Mouse (Mus musculus) kidney, embryonic 15.5 days (tissue): ENCODE measurements around the gene Sfrp4. TPM values are rescaled to one million over a fixed set of nuclear protein-coding genes. Genes with fewer than 3 reads are reported as not detected.
"Not testable (repeated sequence)": the region's sequence is repeated elsewhere in the genome, so short reads cannot be mapped to it uniquely, and the experiment has no call there.

Experiments
- ATAC-seq: fragments of 200-750 bp; cut with Nextera tagmentation; replicated peaks from 2 replicates; pipeline ENCODE4 v1.8.0; 2017; ENCODE audit warnings: moderate TSS enrichment; ENCODE audit not compliant: low FRiP score
- H3K27ac ChIP-seq: fragments of 300-500 bp; sonication (generic); 2 replicates; pipeline ENCODE4 v1.5.1; 2015; ENCODE audit warnings: mild to moderate bottlenecking, inconsistent platforms
- H3K27me3 ChIP-seq: fragments of 300-500 bp; sonication (generic); 2 replicates; pipeline ENCODE4 v1.6.1; 2015; ENCODE audit warnings: inconsistent platforms
- H3K36me3 ChIP-seq: fragments of 300-500 bp; sonication (generic); 2 replicates; pipeline ENCODE4 v1.6.1; 2015; ENCODE audit warnings: inconsistent platforms
- H3K4me1 ChIP-seq: fragments of 300-500 bp; sonication (generic); 2 replicates; pipeline ENCODE4 v1.6.1; 2015; ENCODE audit warnings: inconsistent platforms
- H3K4me2 ChIP-seq: fragments of 300-500 bp; sonication (generic); 2 replicates; pipeline ENCODE4 v1.6.1; 2015; ENCODE audit warnings: moderate library complexity, mild to moderate bottlenecking, inconsistent platforms
- H3K4me3 ChIP-seq: fragments of 300-500 bp; sonication (generic); replicated peaks from 2 replicates; pipeline ENCODE4 v1.5.1; 2015; ENCODE audit warnings: mild to moderate bottlenecking, inconsistent platforms
- H3K9ac ChIP-seq: fragments of 300-500 bp; sonication (generic); 2 replicates; pipeline ENCODE4 v1.6.1; 2015; ENCODE audit warnings: mild to moderate bottlenecking, inconsistent platforms
- H3K9me3 ChIP-seq: fragments of 300-500 bp; sonication (generic); replicated peaks from 2 replicates; pipeline ENCODE4 v1.6.1; 2016; ENCODE audit warnings: inconsistent platforms
- WGBS: fragments of 180-500 bp; shearing (Covaris S2); methylation state at CpG from one replicate; pipeline ENCODE4 v1.1.7; 2015; ENCODE audit warnings: mixed read lengths; 5-methylcytosine and 5-hydroxymethylcytosine counted together
- polyA plus RNA-seq: library from polyadenylated mRNA; unstranded; fragments of >200 nt; fragmentation: Nextera tagmentation; extraction: Ambion mirVana; gene quantifications from 2 replicates; pipeline ENCODE4 v1.2.1, GENCODE M21; 2015

Sfrp4 gene
- 4.1 and 6.4 TPM in 2 replicates for polyA plus RNA-seq

- peak within 1 kb of the TSS; percentile 50 for H3K4me3 ChIP-seq
- ATAC-seq = peak; percentile 49; the same call in 1 of the 2 replicates
- H3K27me3 ChIP-seq = peaks cover 31% of the 10 kb centered on the region
- WGBS = 3% methylated on average over 25 of the region's 25 CpGs
- H3K4me1 ChIP-seq = peaks cover 13% of the 10 kb centered on the region
- peak within 1 kb of the TSS; percentile 39 for H3K9ac ChIP-seq
- H3K4me2 ChIP-seq = peak within 1 kb of the TSS; percentile 94
- no peaks in the 10 kb centered on the region for H3K9me3 ChIP-seq
- H3K36me3 ChIP-seq = no peaks in the 10 kb centered on the region
- H3K27ac ChIP-seq = no peak within 1 kb of the TSS
These were observed at the start of gene Sfrp4 for GRCm38 (mm10) chr13:19622573-19623227. TSS of gene Sfrp4 (plus strand) at chr13:19623104.

DNA sequence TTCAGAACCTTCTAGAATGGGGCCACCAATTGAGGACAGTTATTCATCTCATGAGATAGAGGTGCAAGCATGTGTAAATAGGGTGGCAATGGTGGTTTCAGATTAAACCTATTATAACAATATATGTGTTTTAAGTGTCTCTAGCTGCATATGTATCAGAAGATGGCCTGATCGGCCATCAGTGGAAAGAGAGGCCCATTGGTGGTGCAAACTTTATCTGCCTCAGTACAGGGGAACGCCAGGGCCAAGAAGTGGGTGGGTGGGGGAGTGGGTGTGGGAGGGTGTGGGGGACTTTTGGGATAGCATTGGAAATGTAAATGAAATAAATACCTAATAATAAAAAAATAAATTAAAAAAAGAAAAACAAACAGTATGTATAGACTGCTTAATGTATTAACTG lies 48.2 kb upstream of the Sfrp4 start:
- not testable (repeated sequence) for H3K36me3 ChIP-seq, H3K4me1 ChIP-seq, H3K9me3 ChIP-seq, H3K9ac ChIP-seq, H3K27ac ChIP-seq, H3K4me2 ChIP-seq, ATAC-seq, H3K4me3 ChIP-seq, H3K27me3 ChIP-seq
- 85% methylated on average over 2 of the region's 2 CpGs for WGBS

DNA sequence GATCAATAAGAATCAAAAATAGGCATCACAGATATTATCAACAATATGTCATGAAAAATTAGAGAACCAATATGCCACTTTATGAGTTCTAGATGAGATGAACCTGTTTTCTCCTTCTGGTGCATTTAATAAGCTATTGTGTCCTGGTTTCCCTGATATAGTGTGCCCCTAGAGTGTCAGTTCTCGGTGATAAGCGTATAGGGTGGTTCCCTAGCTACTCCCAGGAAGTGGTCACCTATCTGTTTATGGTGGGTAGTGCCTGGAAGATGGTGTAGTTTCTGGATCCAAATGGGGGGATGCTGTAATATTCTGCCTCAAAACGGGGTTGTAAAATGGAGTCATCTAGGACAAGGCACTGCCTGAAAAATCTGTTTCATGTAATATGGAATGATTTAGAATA lies 47.0 kb upstream of the Sfrp4 start:
- Histone ChIP-seq H3K4me3 (no peak overlapping the region), H3K4me1 (no peaks in the 10 kb centered on the region), H3K27ac (no peak overlapping the region), H3K36me3 (no peaks in the 10 kb centered on the region), H3K9me3 (no peaks in the 10 kb centered on the region), H3K27me3 (no peaks in the 10 kb centered on the region), H3K9ac (no peak overlapping the region), H3K4me2 (no peak overlapping the region)
- WGBS = 88% methylated on average over 3 of the region's 3 CpGs
- no peak for ATAC-seq

DNA sequence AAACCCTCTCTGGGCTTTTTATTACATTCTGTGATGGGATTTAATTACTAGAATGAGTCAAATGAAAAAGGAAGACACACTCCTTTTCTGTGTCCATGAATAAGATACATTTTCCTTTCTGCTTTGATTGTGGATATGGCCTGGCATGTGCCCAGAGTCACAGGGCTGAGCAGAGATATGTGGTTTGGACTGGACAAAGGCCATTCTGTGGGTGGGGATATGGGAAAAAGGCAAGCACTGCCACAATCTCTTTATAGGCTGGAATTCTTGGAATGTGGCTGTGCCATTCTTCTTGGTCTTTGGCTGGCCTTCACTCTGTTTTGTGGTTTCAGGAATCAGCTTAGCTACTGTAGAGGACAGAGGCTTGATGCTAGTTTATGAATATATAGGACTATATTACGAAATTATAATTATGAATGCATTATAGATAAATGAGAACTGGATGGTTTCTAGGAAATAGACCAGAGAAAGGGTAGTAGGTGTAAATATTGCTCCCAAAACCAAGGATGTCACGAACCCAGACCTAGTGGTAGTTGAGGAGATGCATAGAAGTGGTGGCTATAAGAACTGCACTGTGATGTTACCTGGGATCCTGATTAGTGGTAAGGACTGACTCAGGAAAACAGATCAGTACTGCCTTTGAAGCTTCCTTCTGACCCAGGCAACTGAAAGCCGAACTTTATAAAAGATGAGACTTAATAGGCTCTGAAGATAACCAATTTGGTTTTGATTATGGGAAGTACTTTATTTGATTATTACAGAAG lies 31.7 kb upstream of the Sfrp4 start:
- no peak overlapping the region for H3K4me2 ChIP-seq
- ATAC-seq = no peak
- no peak overlapping the region for H3K27ac ChIP-seq
- H3K4me1 ChIP-seq = no peaks in the 10 kb centered on the region
- no peaks in the 10 kb centered on the region for H3K27me3 ChIP-seq
- no peaks in the 10 kb centered on the region for H3K9me3 ChIP-seq
- WGBS = 88% methylated on average over 3 of the region's 3 CpGs
- no peaks in the 10 kb centered on the region for H3K36me3 ChIP-seq
- H3K9ac ChIP-seq = no peak overlapping the region
- H3K4me3 ChIP-seq = no peak overlapping the region

DNA sequence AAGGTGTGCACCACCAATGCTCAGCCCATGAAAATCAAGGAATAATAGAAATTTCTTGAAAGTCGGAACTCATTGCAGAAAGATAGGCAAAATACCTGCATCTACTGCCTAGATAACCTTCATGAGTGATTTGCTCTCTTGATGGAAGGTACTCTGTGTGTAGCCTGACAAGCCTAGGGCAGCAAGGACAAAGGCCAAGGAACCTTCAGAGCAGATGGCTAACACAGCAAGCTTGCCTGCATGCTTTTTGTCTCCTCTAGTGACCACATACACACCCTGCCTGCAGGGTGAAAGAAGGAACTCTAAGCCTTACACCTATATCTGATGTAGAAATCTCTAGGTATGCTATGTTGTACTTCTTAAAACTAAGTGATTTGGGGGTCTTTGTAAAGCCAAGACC lies 27.8 kb upstream of the Sfrp4 start:
- no peaks in the 10 kb centered on the region for H3K9me3 ChIP-seq
- H3K36me3 ChIP-seq = no peaks in the 10 kb centered on the region
- H3K4me3 ChIP-seq = no peak overlapping the region
- H3K9ac ChIP-seq = no peak overlapping the region
- WGBS = 97% methylated on average over 1 of the region's 1 CpGs
- ATAC-seq = no peak
- no peak overlapping the region for H3K4me2 ChIP-seq
- H3K4me1 ChIP-seq = no peaks in the 10 kb centered on the region
- H3K27ac ChIP-seq = no peak overlapping the region
- H3K27me3 ChIP-seq = no peaks in the 10 kb centered on the region

GRCm38 (mm10) chr13:19599242-19599641 lies 23.7 kb upstream of the Sfrp4 start:
- Histone ChIP-seq H3K27me3 (no peaks in the 10 kb centered on the region), H3K4me1 (no peaks in the 10 kb centered on the region), H3K9me3 (no peaks in the 10 kb centered on the region), H3K4me3 (no peak overlapping the region), H3K36me3 (no peaks in the 10 kb centered on the region), H3K27ac (no peak overlapping the region), H3K9ac (no peak overlapping the region), H3K4me2 (no peak overlapping the region)
- ATAC-seq = no peak
- WGBS = 82% methylated on average over 6 of the region's 6 CpGs

- Histone ChIP-seq H3K27ac (no peak overlapping the region), H3K4me3 (no peak overlapping the region), H3K9ac (no peak overlapping the region), H3K9me3 (no peaks in the 10 kb centered on the region), H3K4me1 (no peaks in the 10 kb centered on the region), H3K36me3 (no peaks in the 10 kb centered on the region), H3K27me3 (no peaks in the 10 kb centered on the region), H3K4me2 (no peak overlapping the region)
- WGBS = 83% methylated on average over 1 of the region's 1 CpGs
- ATAC-seq = no peak
These were observed 20.4 kb upstream of the Sfrp4 start for GRCm38 (mm10) chr13:19602531-19602930.

DNA sequence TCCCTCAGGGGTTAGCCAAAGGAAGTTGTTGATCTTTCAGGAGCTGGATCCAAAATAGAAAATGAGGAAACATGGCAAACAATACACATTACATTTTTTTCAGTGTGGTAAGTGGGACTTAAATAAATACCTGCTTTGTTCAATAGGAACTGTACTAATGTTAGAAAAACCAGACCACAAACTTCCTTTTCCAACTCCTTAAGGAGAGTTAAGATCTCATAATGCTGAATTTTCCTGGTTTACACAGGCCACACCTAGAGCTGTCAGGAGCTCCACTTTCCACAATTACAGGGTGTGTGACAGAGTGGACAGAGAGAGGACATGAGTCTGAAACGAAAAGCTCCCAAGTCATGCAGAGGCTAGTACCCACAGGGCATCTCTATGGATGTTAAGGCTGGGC lies 19.2 kb upstream of the Sfrp4 start:
- Histone ChIP-seq H3K4me2 (no peak overlapping the region), H3K27ac (no peak overlapping the region), H3K4me1 (no peaks in the 10 kb centered on the region), H3K36me3 (no peaks in the 10 kb centered on the region), H3K4me3 (no peak overlapping the region), H3K9ac (no peak overlapping the region), H3K27me3 (no peaks in the 10 kb centered on the region), H3K9me3 (no peaks in the 10 kb centered on the region)
- ATAC-seq = no peak
- 72% methylated on average over 1 of the region's 1 CpGs for WGBS

DNA sequence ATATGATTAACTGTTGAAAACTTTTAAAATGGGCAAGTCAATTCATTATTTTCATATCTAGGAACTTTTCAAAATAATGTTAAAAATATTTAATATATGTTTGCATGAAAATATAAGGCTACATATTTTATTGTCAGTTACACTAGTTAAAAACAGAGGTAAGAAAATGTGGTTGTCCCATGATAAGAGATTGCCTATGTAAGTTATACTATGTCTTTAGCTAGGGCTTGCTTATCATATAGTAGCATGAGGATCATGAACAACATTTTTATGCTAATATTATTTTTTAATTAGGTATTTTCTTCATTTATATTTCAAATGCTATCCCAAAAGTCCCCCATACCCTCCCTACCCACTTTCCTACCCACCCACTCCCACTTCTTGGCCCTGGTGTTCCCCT lies 18.0 kb upstream of the Sfrp4 start:
- H3K4me2 ChIP-seq = no peak overlapping the region
- H3K36me3 ChIP-seq = no peaks in the 10 kb centered on the region
- no peak overlapping the region for H3K27ac ChIP-seq
- no peak overlapping the region for H3K9ac ChIP-seq
- H3K27me3 ChIP-seq = no peaks in the 10 kb centered on the region
- no peak for ATAC-seq
- no peaks in the 10 kb centered on the region for H3K9me3 ChIP-seq
- H3K4me1 ChIP-seq = no peaks in the 10 kb centered on the region
- no peak overlapping the region for H3K4me3 ChIP-seq

GRCm38 (mm10) chr13:19608120-19608519 lies 14.8 kb upstream of the Sfrp4 start:
- H3K4me2 ChIP-seq = no peak overlapping the region
- H3K9ac ChIP-seq = no peak overlapping the region
- no peak overlapping the region for H3K4me3 ChIP-seq
- no peaks in the 10 kb centered on the region for H3K9me3 ChIP-seq
- no peaks in the 10 kb centered on the region for H3K4me1 ChIP-seq
- H3K36me3 ChIP-seq = no peaks in the 10 kb centered on the region
- no peak for ATAC-seq
- H3K27ac ChIP-seq = no peak overlapping the region
- H3K27me3 ChIP-seq = no peaks in the 10 kb centered on the region

DNA sequence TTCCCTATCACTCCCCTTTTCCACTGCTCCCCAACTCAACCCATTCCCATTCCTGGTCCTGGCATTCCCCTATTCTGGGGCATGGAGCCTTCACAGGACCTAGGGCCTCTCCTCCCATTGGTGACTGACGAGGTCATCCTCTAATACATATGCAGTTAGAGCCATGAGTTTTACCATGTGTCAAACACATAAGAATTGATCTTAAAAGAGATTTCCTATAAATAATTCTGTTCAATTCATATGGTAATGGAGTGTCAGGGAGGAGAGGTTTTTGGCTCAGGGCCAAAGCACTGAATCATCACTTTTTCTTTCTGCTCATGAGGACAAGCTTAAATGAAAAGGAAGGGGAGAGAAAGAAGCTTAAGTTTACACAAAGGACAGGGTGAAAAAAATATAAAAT lies 10.6 kb upstream of the Sfrp4 start:
- WGBS = 83% methylated on average over 1 of the region's 1 CpGs
- H3K36me3 ChIP-seq = no peaks in the 10 kb centered on the region
- H3K27me3 ChIP-seq = no peaks in the 10 kb centered on the region
- H3K9me3 ChIP-seq = no peaks in the 10 kb centered on the region
- no peaks in the 10 kb centered on the region for H3K4me1 ChIP-seq
- no peak for ATAC-seq
- no peak overlapping the region for H3K4me2 ChIP-seq
- H3K9ac ChIP-seq = no peak overlapping the region
- H3K4me3 ChIP-seq = no peak overlapping the region
- H3K27ac ChIP-seq = no peak overlapping the region

GRCm38 (mm10) chr13:19612963-19613362 lies 9.9 kb upstream of the Sfrp4 start:
- H3K9me3 ChIP-seq = no peaks in the 10 kb centered on the region
- ATAC-seq = no peak
- H3K27me3 ChIP-seq = no peaks in the 10 kb centered on the region
- WGBS = 89% methylated on average over 3 of the region's 3 CpGs
- H3K4me3 ChIP-seq = no peak overlapping the region
- H3K36me3 ChIP-seq = no peaks in the 10 kb centered on the region
- no peaks in the 10 kb centered on the region for H3K4me1 ChIP-seq
- H3K27ac ChIP-seq = no peak overlapping the region
- H3K9ac ChIP-seq = no peak overlapping the region
- no peak overlapping the region for H3K4me2 ChIP-seq

GRCm38 (mm10) chr13:19613426-19613825 lies 9.5 kb upstream of the Sfrp4 start:
- no peak overlapping the region for H3K4me3 ChIP-seq
- H3K27me3 ChIP-seq = no peaks in the 10 kb centered on the region
- H3K4me1 ChIP-seq = no peaks in the 10 kb centered on the region
- no peak for ATAC-seq
- H3K9me3 ChIP-seq = no peaks in the 10 kb centered on the region
- H3K9ac ChIP-seq = no peak overlapping the region
- H3K4me2 ChIP-seq = no peak overlapping the region
- WGBS = 85% methylated on average over 1 of the region's 1 CpGs
- H3K27ac ChIP-seq = no peak overlapping the region
- no peaks in the 10 kb centered on the region for H3K36me3 ChIP-seq
